Mouse (Mus musculus) intestine, embryonic 16.5 days (tissue): ENCODE data around the gene Pdlim5. TPM values are rescaled to one million over a fixed set of nuclear protein-coding genes. Genes with fewer than 3 reads are reported as not detected.
A peak's percentile ranks its signal among the peaks of the same experiment; 100 is the strongest.

Experiments used
- ATAC-seq: fragments of 200-750 bp; cut with Nextera tagmentation; 2 replicates; pipeline ENCODE4 v1.8.0; 2017; ENCODE audit warnings: moderate TSS enrichment, moderate library complexity
- H3K27ac ChIP-seq: fragments of 300-500 bp; sonication (generic); 2 replicates; pipeline ENCODE4 v1.5.1; 2014; ENCODE audit warnings: mild to moderate bottlenecking, low read length
- H3K27me3 ChIP-seq: fragments of 300-500 bp; sonication (generic); replicated peaks from 2 replicates; pipeline ENCODE4 v1.6.1; 2014; ENCODE audit warnings: low read length, control low read depth, mixed read lengths; ENCODE audit not compliant: control insufficient read depth, insufficient read depth
- H3K36me3 ChIP-seq: fragments of 300-500 bp; sonication (generic); 2 replicates; pipeline ENCODE4 v1.6.1; 2014; ENCODE audit warnings: low read length, control low read depth; ENCODE audit not compliant: control insufficient read depth, insufficient read depth
- H3K4me1 ChIP-seq: fragments of 300-500 bp; sonication (generic); 2 replicates; pipeline ENCODE4 v1.6.1; 2014; ENCODE audit warnings: low read length, control low read depth, mixed read lengths; ENCODE audit not compliant: control insufficient read depth, insufficient read depth
- H3K4me2 ChIP-seq: fragments of 300-500 bp; sonication (generic); 2 replicates; pipeline ENCODE4 v1.6.1; 2014; ENCODE audit warnings: low read depth, low read length, control low read depth
- H3K4me3 ChIP-seq: fragments of 300-500 bp; sonication (generic); 2 replicates; pipeline ENCODE4 v1.5.1; 2014; ENCODE audit warnings: mild to moderate bottlenecking, low read length
- H3K9ac ChIP-seq: fragments of 300-500 bp; sonication (generic); 2 replicates; pipeline ENCODE4 v1.6.1; 2014; ENCODE audit warnings: low read depth, low read length
- H3K9me3 ChIP-seq: fragments of 300-500 bp; sonication (generic); 2 replicates; pipeline ENCODE4 v1.6.1; 2016; ENCODE audit warnings: low read length, control low read depth; ENCODE audit not compliant: control insufficient read depth
- WGBS: fragments of 180-500 bp; shearing (Covaris S2); extraction: QIAGEN DNeasy Blood & Tissue Kit; methylation state at CpG from one replicate; pipeline ENCODE4 v1.1.7; 2014; 5-methylcytosine and 5-hydroxymethylcytosine counted together
- polyA plus RNA-seq: library from polyadenylated mRNA; unstranded; fragments of >200 nt; fragmentation: Nextera tagmentation; extraction: Ambion mirVana; gene quantifications from 2 replicates; pipeline ENCODE4 v1.2.1, GENCODE M21; 2015

The Pdlim5 gene
- polyA plus RNA-seq, 1 experiment from 2014 or later = 35.7 TPM

DNA sequence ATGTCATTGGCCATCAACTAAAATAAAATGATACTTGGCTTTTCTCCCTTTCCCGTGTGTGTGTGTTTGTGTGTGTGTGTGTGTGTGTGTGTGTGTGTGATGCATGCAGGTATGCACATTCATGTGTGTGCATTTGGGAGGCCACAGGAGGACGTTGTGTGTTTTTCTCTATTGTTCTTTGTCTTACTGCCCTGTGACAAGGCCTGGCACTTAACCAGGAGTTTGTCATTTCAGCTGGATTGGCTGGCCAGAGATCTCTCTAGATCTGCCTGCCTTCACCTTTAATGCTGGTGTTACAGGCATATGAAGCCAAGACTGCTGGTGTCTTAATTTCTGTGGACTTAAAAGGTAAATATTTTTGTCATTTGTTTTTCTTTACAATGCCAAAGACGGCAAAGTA, 22.5 kb upstream of the Pdlim5 start:
- Histone ChIP-seq H3K4me1 (no peaks in the 10 kb centered on the region), H3K4me2 (no peak overlapping the region), H3K9me3 (no peaks in the 10 kb centered on the region), H3K27me3 (no peaks in the 10 kb centered on the region), H3K36me3 (no peaks in the 10 kb centered on the region), H3K4me3 (no peak overlapping the region), H3K9ac (no peak overlapping the region), H3K27ac (no peak overlapping the region)
- 71% methylated on average over 3 of the region's 3 CpGs for WGBS
- no peak for ATAC-seq

DNA sequence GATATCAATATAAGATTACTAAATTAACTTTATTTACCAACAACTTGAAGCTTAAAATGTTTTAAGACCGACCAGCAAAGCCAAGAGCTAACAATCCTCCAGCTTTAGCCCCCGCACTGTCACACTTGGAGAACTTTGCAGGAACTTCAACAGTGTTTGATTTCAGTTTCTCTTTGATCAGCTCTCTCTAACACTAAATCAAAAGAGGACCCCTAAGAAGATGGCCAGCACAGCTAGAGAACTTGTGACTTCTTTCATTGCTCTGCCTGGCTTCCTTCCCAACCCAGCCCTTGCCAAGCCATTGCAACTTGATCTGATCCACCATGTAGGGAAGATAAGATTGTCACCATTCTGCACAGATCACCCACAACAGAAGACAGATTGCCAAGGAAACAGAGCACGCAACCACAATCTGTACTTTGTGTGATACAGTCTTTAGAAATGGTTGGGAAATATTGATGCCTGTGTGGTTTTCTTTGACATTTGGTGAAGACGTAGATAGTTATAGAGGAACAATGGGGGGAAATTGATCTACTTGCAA, 17.9 kb upstream of the Pdlim5 start:
- no peaks in the 10 kb centered on the region for H3K4me1 ChIP-seq
- H3K9ac ChIP-seq = no peak overlapping the region
- H3K9me3 ChIP-seq = no peaks in the 10 kb centered on the region
- ATAC-seq = no peak
- H3K4me2 ChIP-seq = no peak overlapping the region
- H3K36me3 ChIP-seq = no peaks in the 10 kb centered on the region
- H3K27me3 ChIP-seq = no peaks in the 10 kb centered on the region
- 87% methylated on average over 4 of the region's 4 CpGs for WGBS
- no peak overlapping the region for H3K27ac ChIP-seq
- no peak overlapping the region for H3K4me3 ChIP-seq

GRCm38 (mm10) chr3:142410930-142411329, 15.4 kb upstream of the Pdlim5 start:
- Histone ChIP-seq H3K9ac (no peak overlapping the region), H3K27me3 (no peaks in the 10 kb centered on the region), H3K4me3 (no peak overlapping the region), H3K27ac (no peak overlapping the region), H3K4me2 (no peak overlapping the region), H3K9me3 (no peaks in the 10 kb centered on the region), H3K36me3 (no peaks in the 10 kb centered on the region), H3K4me1 (no peaks in the 10 kb centered on the region)
- ATAC-seq = no peak

GRCm38 (mm10) chr3:142394796-142395508, 544 bp downstream of the Pdlim5 start:
- peak overlapping the region; percentile 66 for H3K4me2 ChIP-seq
- peak overlapping the region; percentile 84 for H3K9ac ChIP-seq
- H3K4me1 ChIP-seq = peaks cover 5% of the 10 kb centered on the region; the same call in 1 of the 2 replicates
- no peaks in the 10 kb centered on the region for H3K36me3 ChIP-seq
- under 1% methylated on average over 61 of the region's 64 CpGs for WGBS
- peak overlapping the region; percentile 92 for H3K27ac ChIP-seq
- no peaks in the 10 kb centered on the region for H3K27me3 ChIP-seq
- ATAC-seq = peak; percentile 87
- H3K4me3 ChIP-seq = peak overlapping the region; percentile 81
- H3K9me3 ChIP-seq = no peaks in the 10 kb centered on the region

GRCm38 (mm10) chr3:142394000-142394411, 1.5 kb downstream of the Pdlim5 start:
- ATAC-seq = no peak
- peak overlapping the region; percentile 84 for H3K9ac ChIP-seq
- no peaks in the 10 kb centered on the region for H3K27me3 ChIP-seq
- H3K36me3 ChIP-seq = no peaks in the 10 kb centered on the region
- WGBS = 29% methylated on average over 9 of the region's 9 CpGs
- H3K4me2 ChIP-seq = peak overlapping the region; percentile 66
- no peaks in the 10 kb centered on the region for H3K9me3 ChIP-seq
- H3K4me3 ChIP-seq = peak overlapping the region; percentile 81
- peaks cover 5% of the 10 kb centered on the region; the same call in 1 of the 2 replicates for H3K4me1 ChIP-seq
- H3K27ac ChIP-seq = no peak overlapping the region

GRCm38 (mm10) chr3:142391531-142391930, 4.0 kb downstream of the Pdlim5 start:
- 73% methylated on average over 5 of the region's 5 CpGs for WGBS
- no peak for ATAC-seq
- no peaks in the 10 kb centered on the region for H3K27me3 ChIP-seq

DNA sequence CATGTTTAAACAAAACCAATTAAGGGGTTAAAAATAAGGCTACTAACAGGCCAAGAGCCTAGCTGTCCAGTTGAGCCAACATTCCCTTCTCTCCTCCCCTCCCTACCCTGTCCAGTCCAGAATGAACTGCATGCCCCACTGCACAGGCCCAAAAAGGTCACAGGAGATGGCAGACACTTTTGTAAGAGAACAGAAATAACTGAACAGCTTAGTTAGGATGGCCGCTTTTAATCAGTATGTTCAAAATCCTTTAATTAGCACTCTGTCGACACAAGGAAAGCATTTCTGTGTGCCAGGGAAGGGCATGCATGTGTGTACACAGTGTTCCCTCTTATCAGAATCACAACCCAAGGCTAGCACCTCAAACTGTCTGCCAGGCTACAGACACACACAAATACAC, 5.2 kb downstream of the Pdlim5 start:
- peaks cover 14% of the 10 kb centered on the region for H3K4me1 ChIP-seq
- no peak overlapping the region for H3K9ac ChIP-seq
- no peaks in the 10 kb centered on the region for H3K27me3 ChIP-seq
- H3K4me2 ChIP-seq = no peak overlapping the region
- no peak overlapping the region for H3K4me3 ChIP-seq
- no peaks in the 10 kb centered on the region for H3K36me3 ChIP-seq
- no peak overlapping the region for H3K27ac ChIP-seq
- 66% methylated on average over 2 of the region's 2 CpGs for WGBS
- ATAC-seq = no peak
- no peaks in the 10 kb centered on the region for H3K9me3 ChIP-seq

More at GRCm38 (mm10) chr3:142391531-142391930, 4.0 kb downstream of the Pdlim5 start:
- Histone ChIP-seq H3K27ac (no peak overlapping the region), H3K9me3 (no peaks in the 10 kb centered on the region), H3K4me2 (no peak overlapping the region), H3K36me3 (no peaks in the 10 kb centered on the region), H3K4me1 (peaks cover 14% of the 10 kb centered on the region), H3K9ac (no peak overlapping the region), H3K4me3 (no peak overlapping the region)

DNA sequence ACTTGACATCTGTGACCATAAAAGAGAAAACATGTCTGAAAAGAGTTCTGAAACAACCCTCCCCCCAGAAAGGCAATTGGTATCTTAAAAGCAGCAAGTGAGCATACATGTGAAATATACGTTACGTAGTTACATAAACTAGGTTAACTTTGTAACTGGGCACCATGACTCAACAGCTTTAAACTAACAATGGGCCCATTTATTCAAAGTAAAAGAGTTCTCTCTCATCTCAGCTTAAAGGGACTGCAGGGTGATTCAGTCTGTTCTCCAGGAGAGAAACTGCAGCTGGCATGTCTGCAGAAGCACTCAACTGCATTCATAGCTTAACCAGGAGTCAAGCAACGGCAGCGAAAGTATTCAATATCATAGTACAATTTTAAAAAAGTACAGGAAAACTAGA, 7.3 kb downstream of the Pdlim5 start:
- no peaks in the 10 kb centered on the region for H3K9me3 ChIP-seq
- H3K4me3 ChIP-seq = no peak overlapping the region
- H3K9ac ChIP-seq = no peak overlapping the region
- ATAC-seq = no peak
- no peak overlapping the region for H3K27ac ChIP-seq
- WGBS = 67% methylated on average over 4 of the region's 4 CpGs
- H3K4me1 ChIP-seq = peaks cover 9% of the 10 kb centered on the region; the same call in 1 of the 2 replicates
- no peak overlapping the region for H3K4me2 ChIP-seq
- H3K36me3 ChIP-seq = no peaks in the 10 kb centered on the region
- no peaks in the 10 kb centered on the region for H3K27me3 ChIP-seq

- Histone ChIP-seq H3K4me2 (no peak overlapping the region), H3K9me3 (no peaks in the 10 kb centered on the region), H3K4me3 (no peak overlapping the region), H3K27me3 (no peaks in the 10 kb centered on the region), H3K4me1 (peaks cover 9% of the 10 kb centered on the region; the same call in 1 of the 2 replicates), H3K9ac (no peak overlapping the region), H3K36me3 (no peaks in the 10 kb centered on the region), H3K27ac (no peak overlapping the region)
- WGBS = 67% methylated on average over 4 of the region's 4 CpGs
- ATAC-seq = peak; percentile 84
Measured at GRCm38 (mm10) chr3:142386505-142386904, 9.0 kb downstream of the Pdlim5 start.
